Mouse (Mus musculus): ENCODE results near the gene Apeh. TPM values are rescaled to one million over a fixed set of nuclear protein-coding genes. Genes with fewer than 3 reads are reported as not detected.

Gene Apeh
- polyA plus RNA-seq, 1 experiment = 59.0 TPM

- no peak overlapping the region for H3K4me2 ChIP-seq (ENCODE audit: low read depth)
- H3K4me3 ChIP-seq = no peak overlapping the region
- no peaks in the 10 kb centered on the region for H3K27me3 ChIP-seq (ENCODE audit: control insufficient read depth, insufficient read depth, insufficient read length)
- peaks cover 18% of the 10 kb centered on the region for H3K36me3 ChIP-seq (ENCODE audit: control insufficient read depth, insufficient read depth)
- TF ChIP-seq CEBPB (IDR thresholded peaks at IDR 0.05; ENCODE audit: insufficient read depth, poor library complexity, severe bottlenecking) (no peak), MYOD1 (IDR thresholded peaks at IDR 0.05; ENCODE audit: control insufficient read depth in 1 of 3, insufficient read length in 2 of 3, low read depth in 2 of 3) (no peak), MYOG (IDR thresholded peaks at IDR 0.05; ENCODE audit: control insufficient read depth in 1 of 3, insufficient read depth in 1 of 3, insufficient read length in 2 of 3, low read depth in 2 of 3) (no peak), USF1 (IDR thresholded peaks at IDR 0.05; ENCODE audit: low read depth) (no peak), E2F4 (IDR thresholded peaks at IDR 0.05; ENCODE audit: insufficient read depth) (no peak), TCF3 (IDR thresholded peaks at IDR 0.05; ENCODE audit: insufficient read length, low read depth) (no peak), POLR2AphosphoS2 (IDR thresholded peaks at IDR 0.05; ENCODE audit: insufficient read length, low read depth) (no peak)
- H3ac ChIP-seq (ENCODE audit: control insufficient read depth, insufficient read length) = no peak overlapping the region
- no peaks in the 10 kb centered on the region for H3K79me2 ChIP-seq (ENCODE audit: control insufficient read depth, insufficient read depth)
Observed at GRCm38 (mm10) chr9:108058291-108058690, 36.1 kb downstream of the Apeh start.

- no peaks in the 10 kb centered on the region for H3K27me3 ChIP-seq (ENCODE audit: control insufficient read depth, insufficient read depth, insufficient read length)
- no peak overlapping the region for H3K4me3 ChIP-seq
- no peaks in the 10 kb centered on the region for H3K79me2 ChIP-seq (ENCODE audit: control insufficient read depth, insufficient read depth)
- TF ChIP-seq POLR2AphosphoS2 (IDR thresholded peaks at IDR 0.05; ENCODE audit: insufficient read length, low read depth) = peak; percentile 14
- no peak for TF ChIP-seq TCF12 (IDR thresholded peaks at IDR 0.05; ENCODE audit: insufficient read depth, poor library complexity, severe bottlenecking)
- H3K36me3 ChIP-seq (ENCODE audit: control insufficient read depth, insufficient read depth) = peaks cover 18% of the 10 kb centered on the region
- H3ac ChIP-seq (ENCODE audit: control insufficient read depth, insufficient read length) = no peak overlapping the region
- no peak overlapping the region for H3K4me2 ChIP-seq (ENCODE audit: low read depth)
Observed at GRCm38 (mm10) chr9:108057262-108057562, 37.2 kb downstream of the Apeh start.

GRCm38 (mm10) chr9:108056361-108057261 is 37.8 kb downstream of the Apeh start:
- Histone ChIP-seq H3K79me2 (ENCODE audit: control insufficient read depth, insufficient read depth) (no peaks in the 10 kb centered on the region), H3K4me2 (ENCODE audit: low read depth) (no peak overlapping the region), H3ac (ENCODE audit: control insufficient read depth, insufficient read length) (no peak overlapping the region), H3K36me3 (ENCODE audit: control insufficient read depth, insufficient read depth) (peaks cover 18% of the 10 kb centered on the region), H3K4me3 (no peak overlapping the region), H3K27me3 (ENCODE audit: control insufficient read depth, insufficient read depth, insufficient read length) (no peaks in the 10 kb centered on the region)
- TF ChIP-seq USF1 (IDR thresholded peaks at IDR 0.05; ENCODE audit: low read depth) (no peak), POLR2AphosphoS2 (IDR thresholded peaks at IDR 0.05; ENCODE audit: insufficient read length, low read depth) (no peak), MAX (IDR thresholded peaks at IDR 0.05; ENCODE audit: low read depth) (no peak)

GRCm38 (mm10) chr9:108055661-108056237 is 38.7 kb downstream of the Apeh start:
- no peaks in the 10 kb centered on the region for H3K79me2 ChIP-seq (ENCODE audit: control insufficient read depth, insufficient read depth)
- no peak overlapping the region for H3ac ChIP-seq (ENCODE audit: control insufficient read depth, insufficient read length)
- H3K36me3 ChIP-seq (ENCODE audit: control insufficient read depth, insufficient read depth) = peaks cover 18% of the 10 kb centered on the region
- H3K4me2 ChIP-seq (ENCODE audit: low read depth) = no peak overlapping the region
- TF ChIP-seq POLR2AphosphoS2 (IDR thresholded peaks at IDR 0.05; ENCODE audit: insufficient read length, low read depth) (peak; percentile 52), MYOG (IDR thresholded peaks at IDR 0.05; ENCODE audit: control insufficient read depth in 1 of 3, insufficient read depth in 1 of 3, insufficient read length in 2 of 3, low read depth in 2 of 3) (no peak)
- H3K4me3 ChIP-seq = no peak overlapping the region
- no peaks in the 10 kb centered on the region for H3K27me3 ChIP-seq (ENCODE audit: control insufficient read depth, insufficient read depth, insufficient read length)

- H3K4me2 ChIP-seq (ENCODE audit: low read depth) = no peak overlapping the region
- H3ac ChIP-seq (ENCODE audit: control insufficient read depth, insufficient read length) = no peak overlapping the region
- TF ChIP-seq CEBPB (IDR thresholded peaks at IDR 0.05; ENCODE audit: insufficient read depth, poor library complexity, severe bottlenecking) (no peak), MYOD1 (IDR thresholded peaks at IDR 0.05; ENCODE audit: control insufficient read depth in 1 of 3, insufficient read length in 2 of 3, low read depth in 2 of 3) (no peak), MAX (IDR thresholded peaks at IDR 0.05; ENCODE audit: low read depth) (no peak), POLR2A (IDR thresholded peaks at IDR 0.05; ENCODE audit: insufficient read length, low read depth) (no peak), REST (IDR thresholded peaks at IDR 0.05; ENCODE audit: insufficient read depth, insufficient read length) (no peak), TCF12 (IDR thresholded peaks at IDR 0.05; ENCODE audit: insufficient read depth, poor library complexity, severe bottlenecking) (no peak), USF1 (IDR thresholded peaks at IDR 0.05; ENCODE audit: low read depth) (no peak), MYOG (IDR thresholded peaks at IDR 0.05; ENCODE audit: control insufficient read depth in 1 of 3, insufficient read depth in 1 of 3, insufficient read length in 2 of 3, low read depth in 2 of 3) (no peak), POLR2AphosphoS2 (IDR thresholded peaks at IDR 0.05; ENCODE audit: insufficient read length, low read depth) (no peak), TCF3 (IDR thresholded peaks at IDR 0.05; ENCODE audit: insufficient read length, low read depth) (no peak), E2F4 (IDR thresholded peaks at IDR 0.05; ENCODE audit: insufficient read depth) (no peak), SRF (IDR thresholded peaks at IDR 0.05; ENCODE audit: control insufficient read depth, insufficient read length, low read depth) (no peak)
- no peaks in the 10 kb centered on the region for H3K27me3 ChIP-seq (ENCODE audit: control insufficient read depth, insufficient read depth, insufficient read length)
- H3K36me3 ChIP-seq (ENCODE audit: control insufficient read depth, insufficient read depth) = peaks cover 18% of the 10 kb centered on the region
- H3K79me2 ChIP-seq (ENCODE audit: control insufficient read depth, insufficient read depth) = peaks cover under 1% of the 10 kb centered on the region
- H3K4me3 ChIP-seq = no peak overlapping the region
Observed at GRCm38 (mm10) chr9:108055061-108055460, 39.3 kb downstream of the Apeh start.

All from myocyte (in vitro differentiated cells).